Mouse (Mus musculus): ENCODE results near the gene Spats2. TPM values are rescaled to one million over a fixed set of nuclear protein-coding genes. Genes with fewer than 3 reads are reported as not detected.

Gene Spats2
- polyA plus RNA-seq, 1 experiment from 2014 or later = 33.7 TPM

DNA sequence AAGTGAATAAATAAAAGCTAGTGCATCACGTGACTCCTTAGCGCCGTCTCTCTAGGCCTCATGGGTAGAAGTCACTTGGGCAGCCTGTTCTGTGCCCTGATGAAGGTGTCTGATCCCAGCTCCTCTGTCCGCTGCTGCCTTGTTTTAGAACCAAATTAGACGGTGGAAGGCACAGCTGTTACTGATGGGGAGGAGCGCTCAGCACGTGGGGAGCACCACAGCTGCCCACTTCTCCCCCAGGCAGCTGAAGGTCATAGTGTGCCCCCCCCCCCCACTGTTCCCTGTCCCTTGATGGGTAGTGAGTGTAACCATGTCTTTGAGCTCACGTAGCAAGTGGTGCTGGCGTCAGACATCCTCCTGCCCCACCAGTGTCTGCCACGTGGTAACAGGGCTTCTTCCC, 87.5 kb downstream of the Spats2 start:
- H3K9ac ChIP-seq = no peak overlapping the region
- no peak overlapping the region for H3K4me3 ChIP-seq (replicated peaks; ENCODE audit: low read length)
- H3K36me3 ChIP-seq (replicated peaks; ENCODE audit: control insufficient read depth, insufficient read depth) = peaks cover 65% of the 10 kb centered on the region
- H3K4me2 ChIP-seq (replicated peaks) = no peak overlapping the region
- 0 out of 2 replicates have a peak, but pooled peaks cover 4% of the 10 kb centered on the region for H3K27me3 ChIP-seq (ENCODE audit: control insufficient read depth, insufficient read depth, low read length)
- no peak overlapping the region for H3K27ac ChIP-seq
- WGBS = 86% methylated on average over 10 of the region's 10 CpGs
- DNase-seq (ENCODE audit: low spot score) = no peak
- ATAC-seq (ENCODE audit: low FRiP score) = no peak
- no peaks in the 10 kb centered on the region for H3K4me1 ChIP-seq (replicated peaks; ENCODE audit: control insufficient read depth, insufficient read depth, low read length)
- no peaks in the 10 kb centered on the region for H3K9me3 ChIP-seq (ENCODE audit: control insufficient read depth, low read length)

DNA sequence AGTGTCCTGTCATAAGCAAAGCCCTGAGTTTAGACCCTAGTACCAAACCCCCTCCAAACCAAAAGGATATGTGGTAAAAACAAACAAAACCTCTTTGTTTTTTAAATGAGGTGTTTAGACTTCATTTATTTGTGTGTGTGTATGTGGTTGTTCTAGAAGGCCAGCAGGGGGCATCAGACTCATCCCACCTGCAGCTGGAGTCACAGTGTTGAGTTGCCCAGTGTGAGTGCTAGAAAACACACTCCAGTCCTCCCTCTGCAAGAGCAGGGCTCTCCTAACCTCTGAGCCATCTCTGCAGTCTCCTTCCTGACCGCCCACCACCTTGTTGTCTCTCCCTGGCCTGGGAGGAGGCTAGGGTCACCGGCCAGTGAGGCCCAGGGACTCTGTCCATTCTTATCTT, 89.2 kb downstream of the Spats2 start:
- H3K4me3 ChIP-seq (replicated peaks; ENCODE audit: low read length) = no peak overlapping the region
- DNase-seq (ENCODE audit: low spot score) = no peak
- 91% methylated on average over 2 of the region's 2 CpGs for WGBS
- ATAC-seq (ENCODE audit: low FRiP score) = no peak
- H3K9ac ChIP-seq = no peak overlapping the region
- no peak overlapping the region for H3K4me2 ChIP-seq (replicated peaks)
- H3K36me3 ChIP-seq (replicated peaks; ENCODE audit: control insufficient read depth, insufficient read depth) = peaks cover 50% of the 10 kb centered on the region
- H3K27ac ChIP-seq = no peak overlapping the region
- H3K4me1 ChIP-seq (replicated peaks; ENCODE audit: control insufficient read depth, insufficient read depth, low read length) = no peaks in the 10 kb centered on the region
- H3K27me3 ChIP-seq (ENCODE audit: control insufficient read depth, insufficient read depth, low read length) = 0 out of 2 replicates have a peak, but pooled peaks cover 10% of the 10 kb centered on the region
- no peaks in the 10 kb centered on the region for H3K9me3 ChIP-seq (ENCODE audit: control insufficient read depth, low read length)

DNA sequence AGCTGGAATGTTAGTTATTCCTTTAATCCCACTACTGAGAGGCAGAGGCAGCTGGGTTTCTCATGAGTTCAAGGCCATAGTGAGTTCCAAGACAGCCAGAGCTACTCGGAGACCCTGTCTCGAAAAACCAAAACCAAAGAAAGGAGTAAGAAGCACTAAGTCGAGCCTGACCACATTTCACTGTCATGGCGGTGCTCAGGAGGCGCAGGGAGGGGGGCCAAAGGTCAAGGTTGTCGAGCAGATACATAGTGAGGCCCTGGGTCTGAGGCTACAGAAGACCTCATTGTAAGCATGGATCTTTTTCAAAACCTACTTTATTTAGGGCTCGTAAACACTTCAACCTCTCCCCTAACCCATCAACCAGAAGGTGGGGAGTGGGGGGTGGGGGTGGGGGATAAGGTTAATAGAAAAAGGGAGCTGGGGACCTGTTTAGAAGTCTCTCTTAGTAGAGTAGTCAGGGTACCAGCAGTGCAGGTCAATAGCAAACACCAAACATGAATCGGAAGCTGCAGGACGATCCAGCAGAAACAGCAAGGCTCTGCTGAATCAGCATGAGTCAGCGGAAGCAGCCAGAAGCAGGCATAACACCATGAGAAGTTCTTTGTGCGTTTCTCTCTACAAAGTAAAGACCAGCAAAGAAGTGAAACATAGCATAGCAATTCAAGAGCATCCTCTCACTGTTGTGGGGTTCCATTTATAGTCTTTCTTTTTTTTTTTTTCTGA, 90.2 kb downstream of the Spats2 start:
- Histone ChIP-seq H3K27ac (no peak overlapping the region), H3K4me1 (replicated peaks; ENCODE audit: control insufficient read depth, insufficient read depth, low read length) (no peaks in the 10 kb centered on the region), H3K4me2 (replicated peaks) (no peak overlapping the region), H3K9me3 (ENCODE audit: control insufficient read depth, low read length) (no peaks in the 10 kb centered on the region), H3K36me3 (replicated peaks; ENCODE audit: control insufficient read depth, insufficient read depth) (peaks cover 41% of the 10 kb centered on the region), H3K4me3 (replicated peaks; ENCODE audit: low read length) (no peak overlapping the region), H3K9ac (no peak overlapping the region), H3K27me3 (ENCODE audit: control insufficient read depth, insufficient read depth, low read length) (peaks cover 18% of the 10 kb centered on the region; the same call in 1 of the 2 replicates)
- DNase-seq (ENCODE audit: low spot score) (no peak), ATAC-seq (ENCODE audit: low FRiP score) (no peak)
- 87% methylated on average over 11 of the region's 11 CpGs for WGBS

DNA sequence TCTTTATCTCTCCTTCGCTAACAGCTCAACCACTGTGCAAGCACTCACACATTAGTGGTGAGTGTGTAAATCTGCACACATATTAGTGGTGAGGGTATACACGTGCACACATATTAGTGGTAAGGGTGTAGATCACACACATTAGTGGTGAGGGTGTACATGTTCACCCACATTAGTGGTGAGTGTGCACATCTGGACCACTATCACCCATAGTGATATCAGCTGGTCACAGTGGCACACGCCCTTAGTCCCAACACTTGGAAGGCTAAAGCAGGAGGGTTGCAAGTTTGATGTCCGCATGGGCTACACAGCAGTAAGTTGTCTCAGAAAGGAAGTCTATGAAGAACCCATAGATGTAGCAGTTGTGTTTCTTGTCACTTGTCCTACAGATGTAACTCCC, 91.9 kb downstream of the Spats2 start:
- no peak for ATAC-seq (ENCODE audit: low FRiP score)
- WGBS = 93% methylated on average over 4 of the region's 4 CpGs
- Histone ChIP-seq H3K4me2 (replicated peaks) (no peak overlapping the region), H3K9ac (no peak overlapping the region), H3K9me3 (ENCODE audit: control insufficient read depth, low read length) (no peaks in the 10 kb centered on the region), H3K4me3 (replicated peaks; ENCODE audit: low read length) (no peak overlapping the region), H3K27me3 (ENCODE audit: control insufficient read depth, insufficient read depth, low read length) (peaks cover 35% of the 10 kb centered on the region), H3K27ac (no peak overlapping the region), H3K36me3 (replicated peaks; ENCODE audit: control insufficient read depth, insufficient read depth) (peaks cover 23% of the 10 kb centered on the region), H3K4me1 (replicated peaks; ENCODE audit: control insufficient read depth, insufficient read depth, low read length) (no peaks in the 10 kb centered on the region)
- no peak for DNase-seq (ENCODE audit: low spot score)

DNA sequence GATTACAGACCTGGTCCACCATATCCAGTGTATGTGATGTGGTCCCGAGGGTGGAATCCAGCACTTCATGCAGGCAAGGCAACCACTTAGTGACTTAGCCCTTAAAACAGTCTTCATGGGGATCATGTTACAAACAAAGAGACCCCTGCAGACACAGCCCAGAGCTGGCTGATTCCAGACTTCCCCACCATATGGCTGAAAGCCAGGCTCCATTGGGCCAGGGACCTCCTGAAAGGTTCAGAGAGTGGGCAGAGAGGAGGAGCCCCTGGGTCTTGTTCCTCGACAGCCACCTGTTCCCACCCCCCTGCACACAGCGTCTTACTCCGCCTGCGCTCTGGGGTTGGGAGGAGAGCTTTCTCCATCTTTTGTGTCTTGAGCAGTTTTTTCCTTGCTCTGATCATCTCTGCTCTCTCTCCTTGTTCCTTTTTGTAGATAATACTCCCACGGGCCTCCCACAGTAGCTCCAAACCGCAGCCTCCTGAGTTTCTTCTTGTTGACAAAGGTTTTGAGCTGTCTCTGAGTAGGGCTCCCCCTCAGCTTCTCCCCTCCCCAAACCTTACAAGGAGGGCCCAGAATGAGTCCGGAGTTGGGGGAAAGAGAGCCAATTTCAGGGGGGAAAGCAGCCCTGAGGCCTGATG, 95.7 kb downstream of the Spats2 start:
- DNase-seq (ENCODE audit: low spot score) (no peak), ATAC-seq (ENCODE audit: low FRiP score) (no peak)
- WGBS = 15% methylated on average over 8 of the region's 8 CpGs
- Histone ChIP-seq H3K4me2 (replicated peaks) (no peak overlapping the region), H3K27ac (no peak overlapping the region), H3K9ac (no peak overlapping the region), H3K9me3 (ENCODE audit: control insufficient read depth, low read length) (no peaks in the 10 kb centered on the region), H3K4me3 (replicated peaks; ENCODE audit: low read length) (no peak overlapping the region), H3K27me3 (ENCODE audit: control insufficient read depth, insufficient read depth, low read length) (peaks cover 73% of the 10 kb centered on the region), H3K4me1 (replicated peaks; ENCODE audit: control insufficient read depth, insufficient read depth, low read length) (peaks cover 24% of the 10 kb centered on the region), H3K36me3 (replicated peaks; ENCODE audit: control insufficient read depth, insufficient read depth) (no peaks in the 10 kb centered on the region)

DNA sequence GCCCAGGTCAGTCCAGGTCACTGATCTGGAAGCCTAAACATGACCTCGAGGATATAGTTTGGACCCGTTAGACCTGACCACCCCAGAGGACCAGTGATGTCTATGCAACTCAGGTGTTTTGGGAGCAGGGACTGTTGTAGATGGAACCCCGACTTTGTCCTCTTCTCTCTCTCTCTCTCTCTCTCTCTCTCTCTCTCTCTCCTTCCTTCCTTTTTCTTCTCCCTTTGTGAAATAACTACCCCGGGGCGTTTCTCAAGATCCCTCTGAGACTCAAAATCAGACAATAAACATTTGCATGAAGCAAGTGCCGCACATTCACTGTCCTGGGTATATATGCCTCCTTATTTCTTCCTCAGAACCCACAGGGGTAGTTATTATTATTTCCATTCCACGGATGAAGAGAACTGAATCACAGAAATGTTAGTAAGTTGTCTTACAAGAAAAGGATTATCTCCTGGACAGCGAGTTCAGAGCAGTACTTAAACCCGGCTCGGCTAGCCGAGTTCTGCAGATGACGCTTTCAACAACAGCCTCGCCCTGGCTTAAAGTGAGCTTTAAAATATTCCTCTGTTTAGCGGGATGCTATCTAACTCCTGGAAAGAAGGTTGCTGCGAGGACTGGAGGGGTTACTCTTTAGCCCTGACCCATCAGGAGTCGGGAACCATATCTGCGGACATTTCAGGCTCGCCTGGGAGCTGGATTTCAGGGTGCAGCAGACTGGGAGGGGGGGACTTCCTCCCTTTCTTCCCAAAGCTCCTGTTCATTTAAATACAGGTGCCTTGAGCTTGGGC, 97.3 kb downstream of the Spats2 start:
- DNase-seq (ENCODE audit: low spot score) = peak; percentile 42
- H3K9ac ChIP-seq = no peak overlapping the region
- peaks cover 24% of the 10 kb centered on the region for H3K4me1 ChIP-seq (replicated peaks; ENCODE audit: control insufficient read depth, insufficient read depth, low read length)
- H3K27me3 ChIP-seq (ENCODE audit: control insufficient read depth, insufficient read depth, low read length) = peaks cover 85% of the 10 kb centered on the region
- 8% methylated on average over 18 of the region's 18 CpGs for WGBS
- peak overlapping the region; percentile 55 for H3K4me2 ChIP-seq (replicated peaks)
- H3K36me3 ChIP-seq (replicated peaks; ENCODE audit: control insufficient read depth, insufficient read depth) = no peaks in the 10 kb centered on the region
- H3K9me3 ChIP-seq (ENCODE audit: control insufficient read depth, low read length) = no peaks in the 10 kb centered on the region
- no peak overlapping the region for H3K27ac ChIP-seq
- peak overlapping the region; percentile 34 for H3K4me3 ChIP-seq (replicated peaks; ENCODE audit: low read length)
- no peak for ATAC-seq (ENCODE audit: low FRiP score)

DNA sequence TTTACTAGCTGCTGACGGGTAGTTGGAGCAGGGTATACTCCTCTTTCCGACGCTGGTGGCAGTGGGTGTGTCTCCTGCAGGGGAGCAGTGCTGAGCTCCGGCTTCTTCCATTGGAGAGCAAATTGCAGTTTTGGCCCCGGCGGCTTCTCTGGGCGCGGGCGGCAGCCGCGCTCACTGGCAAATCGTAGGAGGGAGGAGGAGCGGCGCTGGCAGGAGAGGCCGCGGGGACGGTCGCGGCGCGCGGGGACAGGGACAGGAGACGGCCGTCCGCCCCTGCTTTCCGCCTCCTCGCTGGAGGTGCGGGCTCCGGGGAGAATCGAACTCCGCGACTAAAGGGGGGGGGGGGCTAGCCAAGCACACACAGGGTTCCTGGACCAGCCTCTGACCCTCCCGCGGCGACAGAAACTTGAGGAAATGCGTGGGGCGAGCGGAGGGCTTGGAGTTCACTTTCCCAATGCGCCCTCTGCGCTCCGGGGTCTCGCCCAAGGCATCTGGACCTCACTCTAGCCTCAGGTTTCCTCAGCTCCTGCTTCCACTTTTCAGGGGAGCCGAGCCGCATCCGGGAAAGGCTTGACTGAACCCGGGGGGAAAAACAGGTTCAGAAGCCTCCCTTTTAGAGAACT, 98.0 kb downstream of the Spats2 start:
- DNase-seq (ENCODE audit: low spot score) = no peak
- Histone ChIP-seq H3K27ac (no peak overlapping the region), H3K4me3 (replicated peaks; ENCODE audit: low read length) (peak overlapping the region; percentile 34), H3K27me3 (ENCODE audit: control insufficient read depth, insufficient read depth, low read length) (peaks cover 92% of the 10 kb centered on the region), H3K9ac (no peak overlapping the region), H3K4me2 (replicated peaks) (peak overlapping the region; percentile 55), H3K4me1 (replicated peaks; ENCODE audit: control insufficient read depth, insufficient read depth, low read length) (peaks cover 24% of the 10 kb centered on the region), H3K36me3 (replicated peaks; ENCODE audit: control insufficient read depth, insufficient read depth) (no peaks in the 10 kb centered on the region), H3K9me3 (ENCODE audit: control insufficient read depth, low read length) (no peaks in the 10 kb centered on the region)
- ATAC-seq (ENCODE audit: low FRiP score) = no peak
- under 1% methylated on average over 44 of the region's 46 CpGs for WGBS

DNA sequence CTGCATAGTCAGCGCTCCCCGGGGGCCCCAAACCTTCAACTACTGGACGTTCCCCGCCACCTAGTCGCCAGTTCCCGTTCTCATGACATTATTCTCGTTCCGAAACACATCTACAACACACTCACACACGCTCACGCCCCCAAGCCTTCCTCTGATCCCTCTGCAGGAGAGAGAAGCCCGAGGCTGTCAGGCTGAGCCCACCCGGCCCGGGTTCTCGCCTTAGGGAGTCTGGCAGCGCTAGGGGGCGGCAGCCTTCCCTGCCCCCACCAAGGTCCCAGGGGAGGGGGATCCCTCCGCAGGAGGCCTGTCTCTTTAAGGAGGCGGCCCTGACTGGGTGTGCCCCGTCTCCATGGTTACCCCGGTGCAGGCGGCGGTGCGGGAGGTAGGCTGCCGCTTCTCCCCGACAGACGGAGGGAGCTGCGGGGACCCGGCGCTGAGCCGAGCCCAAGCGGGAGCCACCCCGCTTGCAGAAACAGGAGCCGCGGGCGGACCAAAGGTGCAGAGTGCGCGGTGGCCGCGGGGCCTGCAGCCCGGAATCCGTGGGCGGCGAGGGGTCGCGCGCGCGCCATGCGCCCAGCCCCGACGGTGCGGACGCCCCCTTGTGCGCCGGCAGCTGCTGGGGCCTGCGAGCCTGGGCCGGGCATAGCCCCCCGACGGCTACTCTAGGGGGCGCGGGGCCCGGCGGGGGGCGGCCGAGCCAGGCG, 98.6 kb downstream of the Spats2 start, which contains the start of gene Kcnh3:
TSS of gene Kcnh3 (plus strand) at position 654 of the 704 bp plus-strand sequence.
- H3K27ac ChIP-seq = no peak within 1 kb of the TSS
- peaks cover 99% of the 10 kb centered on the region for H3K27me3 ChIP-seq (ENCODE audit: control insufficient read depth, insufficient read depth, low read length)
- H3K9me3 ChIP-seq (ENCODE audit: control insufficient read depth, low read length) = no peaks in the 10 kb centered on the region
- no peaks in the 10 kb centered on the region for H3K36me3 ChIP-seq (replicated peaks; ENCODE audit: control insufficient read depth, insufficient read depth)
- H3K9ac ChIP-seq = no peak within 1 kb of the TSS
- WGBS = under 1% methylated on average over 66 of the region's 66 CpGs
- peak within 1 kb of the TSS; percentile 55 for H3K4me2 ChIP-seq (replicated peaks)
- DNase-seq (ENCODE audit: low spot score) (peak; percentile 28), ATAC-seq (ENCODE audit: low FRiP score) (0 out of 2 replicates have a peak, but pooled peaks have one; percentile 57)
- peaks cover 24% of the 10 kb centered on the region for H3K4me1 ChIP-seq (replicated peaks; ENCODE audit: control insufficient read depth, insufficient read depth, low read length)
- peak within 1 kb of the TSS; percentile 34 for H3K4me3 ChIP-seq (replicated peaks; ENCODE audit: low read length)

Measured in hindbrain, embryonic 14.5 days (tissue).